Mouse (Mus musculus) testis, adult 2 months (tissue): ENCODE results near the gene Terf2. TPM values are rescaled to one million over a fixed set of nuclear protein-coding genes. Genes with fewer than 3 reads are reported as not detected.

ENCODE experiments used
- H3K27ac ChIP-seq: fragments of 200-500 bp; 2 replicates; pipeline ENCODE4 v1.5.1; 2012; ENCODE audit warnings: low read depth, low read length; ENCODE audit not compliant: control insufficient read depth, insufficient read depth
- H3K27me3 ChIP-seq: fragments of 200-500 bp; 2 replicates; pipeline ENCODE4 v1.6.1; 2012; ENCODE audit warnings: mild to moderate bottlenecking, low read length, moderate library complexity; ENCODE audit not compliant: control insufficient read depth, insufficient read depth
- H3K36me3 ChIP-seq: fragments of 200-500 bp; 2 replicates; pipeline ENCODE4 v1.6.1; 2012; ENCODE audit warnings: mild to moderate bottlenecking, low read length; ENCODE audit not compliant: control insufficient read depth, insufficient read depth
- H3K4me1 ChIP-seq: fragments of 200-500 bp; 2 replicates; pipeline ENCODE4 v1.6.1; 2012; ENCODE audit warnings: low read length; ENCODE audit not compliant: control insufficient read depth, insufficient read depth
- H3K4me3 ChIP-seq: fragments of 200-500 bp; 2 replicates; pipeline ENCODE4 v1.5.1; 2012; ENCODE audit warnings: low read depth, mild to moderate bottlenecking, low read length, moderate library complexity, mixed read lengths; ENCODE audit not compliant: control insufficient read depth
- CTCF ChIP-seq: fragments of 200-500 bp; IDR thresholded peaks from 2 replicates; pipeline ENCODE4 v1.5.1; 2012; ENCODE audit warnings: low read depth, mild to moderate bottlenecking, inconsistent platforms, low read length, moderate library complexity; ENCODE audit not compliant: control insufficient read depth, insufficient read depth, insufficient replicate concordance
- POLR2A ChIP-seq: fragments of 200-500 bp; IDR thresholded peaks from 2 replicates; pipeline ENCODE4 v1.6.1; 2012; ENCODE audit warnings: low read depth, mild to moderate bottlenecking, inconsistent platforms, low read length, moderate library complexity; ENCODE audit not compliant: control insufficient read depth
- polyA plus RNA-seq: library from polyadenylated mRNA; depleted of rRNA; stranded (reverse); fragments of >200 nt; gene quantifications from 2 replicates; pipeline ENCODE4 v1.2.3, GENCODE M21; 2012

Gene Terf2
- polyA plus RNA-seq, 1 experiment, result 13.6 TPM

DNA sequence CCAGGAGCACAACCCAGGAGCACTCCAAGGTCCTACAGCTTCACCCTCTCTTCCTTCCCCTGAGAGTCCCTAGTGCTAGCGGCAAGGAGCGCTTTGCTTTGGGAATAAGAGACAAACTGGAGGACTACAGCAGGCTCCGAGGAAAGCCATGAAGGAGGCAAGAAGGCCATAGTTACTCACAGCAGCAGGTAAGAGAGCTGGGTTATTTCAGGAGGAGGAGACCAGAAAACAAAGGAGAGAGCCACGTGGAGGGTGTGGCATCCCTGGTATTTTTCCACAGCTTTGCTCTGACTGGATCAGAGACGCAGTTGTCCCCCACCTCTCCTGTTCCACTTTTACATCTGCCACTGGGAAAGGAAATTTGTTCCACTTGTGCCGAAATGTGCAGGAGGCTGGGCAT, 37.5 kb upstream of the Terf2 start:
- Histone ChIP-seq H3K27me3 (no peaks in the 10 kb centered on the region), H3K36me3 (no peaks in the 10 kb centered on the region), H3K27ac (peak overlapping the region; percentile 68), H3K4me1 (peaks cover 5% of the 10 kb centered on the region), H3K4me3 (no peak overlapping the region)
- TF ChIP-seq CTCF, result no peak
- no peak for TF ChIP-seq POLR2A

DNA sequence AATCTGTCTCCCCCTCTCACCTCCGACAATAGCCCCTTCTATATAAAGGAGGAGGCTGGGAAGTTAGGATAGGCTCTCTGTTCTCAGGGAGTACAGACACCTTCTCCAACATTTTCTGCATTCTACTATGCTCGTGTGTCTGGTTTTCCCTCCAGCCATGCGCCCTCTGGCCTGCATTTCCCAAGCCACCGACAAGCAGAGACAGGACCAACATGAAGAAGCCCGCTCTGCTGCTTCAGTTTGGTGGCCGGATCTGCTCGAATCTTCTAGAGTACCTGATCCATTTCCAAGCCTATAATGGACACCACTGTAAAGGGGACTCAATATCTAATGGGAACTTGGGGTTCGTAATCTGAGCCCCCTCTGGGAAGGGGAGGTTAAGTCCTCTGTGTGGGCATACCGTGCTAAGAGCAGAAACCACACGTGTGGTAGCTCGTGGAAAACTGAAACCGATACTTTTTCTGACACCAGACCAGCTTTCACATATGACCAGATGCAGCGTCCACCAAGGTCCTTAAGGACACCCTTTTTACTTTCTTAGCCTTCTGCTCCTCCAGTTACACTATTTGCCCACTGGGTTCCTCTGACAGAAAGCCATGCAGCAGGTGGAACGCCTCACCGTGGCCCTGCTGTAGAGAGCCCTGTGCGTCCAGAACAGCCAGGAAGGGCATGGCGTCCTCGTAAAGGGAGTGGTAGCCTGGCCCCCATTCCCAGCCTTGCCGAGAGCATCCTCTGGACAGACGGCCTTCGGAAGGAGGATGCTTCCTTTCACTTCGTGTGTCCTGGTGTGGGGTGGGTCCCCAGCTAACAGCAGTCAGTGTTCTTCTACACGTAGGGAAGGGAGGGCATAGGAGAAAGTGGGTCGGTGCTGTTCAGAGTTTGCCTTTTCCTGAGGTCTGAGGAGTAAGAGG, 36.5 kb upstream of the Terf2 start:
- Histone ChIP-seq H3K27ac (peak overlapping the region; percentile 46; the same call in 1 of the 2 replicates), H3K36me3 (no peaks in the 10 kb centered on the region), H3K27me3 (no peaks in the 10 kb centered on the region), H3K4me3 (peak overlapping the region; percentile 5), H3K4me1 (peaks cover 5% of the 10 kb centered on the region)
- TF ChIP-seq CTCF (0 out of 2 replicates have a peak, but pooled peaks have one; percentile 0), POLR2A (no peak)

DNA sequence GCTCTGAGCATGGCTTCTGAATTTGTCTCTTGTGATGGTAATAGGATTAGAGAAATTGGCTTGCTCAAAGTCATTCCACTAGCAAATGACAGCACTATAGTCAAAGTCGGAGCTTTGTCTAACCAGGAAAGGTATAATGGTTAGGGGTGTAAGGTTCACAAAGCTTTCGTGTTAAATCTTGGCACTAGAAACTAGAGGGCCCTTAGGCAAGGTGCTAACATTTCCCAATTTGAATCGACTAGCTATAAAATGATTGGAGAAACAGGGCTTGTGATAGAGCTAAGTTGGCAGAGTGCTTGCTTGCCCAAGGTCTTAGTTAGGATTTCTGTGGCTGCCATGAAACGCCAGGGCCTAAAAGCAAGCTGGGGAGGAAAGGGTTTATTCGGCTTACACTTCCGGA, 33.7 kb upstream of the Terf2 start:
- no peak overlapping the region for H3K27ac ChIP-seq
- H3K4me3 ChIP-seq, result no peak overlapping the region
- peaks cover 5% of the 10 kb centered on the region for H3K4me1 ChIP-seq
- H3K36me3 ChIP-seq, result no peaks in the 10 kb centered on the region
- H3K27me3 ChIP-seq, result no peaks in the 10 kb centered on the region
- no peak for TF ChIP-seq POLR2A
- TF ChIP-seq CTCF, result no peak

DNA sequence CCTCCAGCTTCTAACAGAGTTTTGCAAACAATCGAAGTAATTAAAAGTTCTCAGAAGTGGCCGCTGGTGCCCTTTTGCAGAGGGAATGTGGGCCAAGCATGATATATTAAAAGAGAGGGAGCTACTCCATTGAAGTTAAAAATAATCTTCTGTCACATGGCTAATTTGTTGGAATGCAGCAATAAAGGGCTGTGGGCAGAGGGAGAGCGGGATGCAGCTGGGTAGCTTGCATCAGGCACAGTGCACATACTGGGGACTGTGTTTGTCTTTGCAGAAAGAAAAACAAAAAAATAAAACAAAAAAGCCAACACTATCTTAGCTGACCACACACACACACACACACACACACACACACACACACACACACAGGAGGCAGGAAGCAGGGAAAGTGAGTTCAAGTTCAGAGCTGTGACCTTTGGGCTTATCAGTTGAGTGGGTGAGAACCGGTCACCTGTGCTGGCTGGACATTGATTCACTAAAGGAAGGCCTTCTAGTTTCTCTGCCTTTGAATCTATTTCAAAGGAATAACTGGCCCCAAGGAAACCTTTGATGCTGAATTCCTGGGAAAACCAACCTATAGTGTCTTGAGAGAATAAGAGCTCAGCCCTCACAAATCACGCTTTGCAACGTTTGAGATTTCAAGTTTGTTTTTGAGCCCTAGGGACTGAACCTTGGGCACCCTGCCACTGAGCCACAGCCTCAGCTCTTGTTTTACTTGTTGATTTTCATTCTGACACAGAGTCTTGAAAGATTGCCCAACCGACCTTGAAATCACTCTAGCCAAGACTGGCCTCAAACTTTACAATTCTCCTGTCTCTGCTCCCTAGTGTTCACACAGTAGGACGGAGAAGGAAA, 33.1 kb upstream of the Terf2 start:
- no peak overlapping the region for H3K4me3 ChIP-seq
- no peaks in the 10 kb centered on the region for H3K27me3 ChIP-seq
- H3K4me1 ChIP-seq, result peaks cover 5% of the 10 kb centered on the region
- TF ChIP-seq POLR2A, result no peak
- TF ChIP-seq CTCF, result no peak
- H3K27ac ChIP-seq, result 0 out of 2 replicates have a peak overlapping the region, but pooled peaks have one; percentile 45
- H3K36me3 ChIP-seq, result no peaks in the 10 kb centered on the region

DNA sequence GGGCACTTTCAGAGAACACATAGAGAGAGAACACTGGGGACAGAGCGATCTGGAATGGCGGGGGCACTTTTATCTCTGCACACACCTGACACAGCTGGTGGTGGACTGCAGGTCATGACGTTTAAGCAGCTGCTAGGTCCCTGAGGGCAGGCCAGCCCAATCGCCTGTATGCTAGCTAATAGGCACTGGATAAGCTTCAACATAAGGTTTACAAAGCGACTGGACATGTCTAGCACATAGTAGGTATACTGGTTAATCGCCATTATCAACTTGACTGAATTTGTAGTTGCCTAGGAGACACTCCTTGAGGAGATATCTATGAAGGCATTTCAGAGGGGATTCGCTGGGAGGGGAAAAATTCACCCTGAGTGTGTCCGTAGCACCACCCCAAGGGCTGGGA, 28.0 kb upstream of the Terf2 start:
- TF ChIP-seq POLR2A (no peak), CTCF (no peak)
- Histone ChIP-seq H3K27ac (no peak overlapping the region), H3K4me3 (no peak overlapping the region), H3K27me3 (no peaks in the 10 kb centered on the region), H3K36me3 (no peaks in the 10 kb centered on the region), H3K4me1 (no peaks in the 10 kb centered on the region; the same call in 1 of the 2 replicates)

DNA sequence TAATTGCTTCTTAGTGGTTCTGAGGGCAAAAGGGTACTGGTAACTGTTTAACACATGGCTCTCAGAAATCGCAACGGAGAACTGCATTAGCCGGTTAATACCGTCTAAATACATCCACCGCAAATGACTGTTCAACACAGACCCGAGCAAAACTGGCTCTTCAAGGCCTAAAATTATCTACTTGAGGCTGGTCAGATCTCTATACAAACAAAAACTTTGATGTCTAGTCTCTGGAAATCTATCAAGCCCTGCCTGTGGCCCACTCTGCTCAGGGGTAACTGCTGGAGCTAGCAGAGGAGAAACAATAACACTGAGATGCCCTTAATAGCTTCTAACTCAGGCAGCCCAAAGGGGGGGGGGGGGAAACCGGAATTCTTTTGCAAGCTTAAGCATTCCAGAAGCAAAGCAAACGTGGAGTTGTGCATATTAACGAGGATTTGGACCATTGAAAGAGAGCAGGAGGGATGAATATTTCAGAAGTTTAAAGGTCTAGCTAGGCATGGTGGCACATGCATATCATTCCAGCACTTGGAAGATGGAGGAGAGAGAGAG, 26.8 kb upstream of the Terf2 start:
- no peaks in the 10 kb centered on the region; the same call in 1 of the 2 replicates for H3K4me1 ChIP-seq
- no peaks in the 10 kb centered on the region for H3K36me3 ChIP-seq
- H3K27ac ChIP-seq, result no peak overlapping the region
- no peak for TF ChIP-seq CTCF
- no peak for TF ChIP-seq POLR2A
- no peak overlapping the region for H3K4me3 ChIP-seq
- H3K27me3 ChIP-seq, result no peaks in the 10 kb centered on the region

DNA sequence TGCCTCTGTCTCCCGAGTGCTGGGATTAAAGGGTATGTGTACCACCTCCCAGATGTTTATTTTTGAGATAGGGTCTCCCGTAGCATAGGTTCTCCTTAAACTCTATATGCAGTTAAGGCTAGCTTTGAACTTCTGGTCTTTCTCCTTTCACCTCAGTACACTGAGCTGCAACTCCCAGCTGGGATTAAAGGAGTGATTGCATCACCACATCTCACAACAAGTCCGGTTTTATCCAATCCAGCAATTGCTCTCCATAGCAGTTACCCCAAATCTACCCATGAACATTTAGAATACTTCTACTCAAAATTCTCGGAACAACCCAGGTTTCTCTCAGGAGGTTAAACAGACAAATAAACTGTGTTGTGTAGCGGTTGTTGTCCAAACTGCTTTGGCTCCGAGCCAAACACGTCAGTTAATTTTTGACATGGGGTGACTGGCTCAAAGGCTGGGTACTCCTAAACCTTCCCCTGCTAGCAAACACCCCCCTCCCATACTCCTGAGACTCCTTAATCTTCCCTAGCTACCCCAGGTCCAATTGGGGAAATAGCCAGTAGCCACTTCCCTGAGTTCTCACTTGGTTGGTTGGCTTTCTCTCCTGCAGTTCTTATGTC, 25.4 kb upstream of the Terf2 start:
- TF ChIP-seq POLR2A (no peak), CTCF (no peak)
- Histone ChIP-seq H3K36me3 (no peaks in the 10 kb centered on the region), H3K4me3 (no peak overlapping the region), H3K27ac (no peak overlapping the region), H3K27me3 (no peaks in the 10 kb centered on the region), H3K4me1 (no peaks in the 10 kb centered on the region; the same call in 1 of the 2 replicates)
